Mouse (Mus musculus) lung, adult 2 months (tissue): ENCODE measurements at regions not wholly inside any gene's neighbourhood (a gene's known extent, or its start where the extent isn't known, plus 50 kb on each side); places are given as distances from the start of the nearest gene placed in this dataset.

Experiments
- CTCF ChIP-seq: fragments of 200-500 bp; IDR thresholded peaks from 2 replicates; pipeline ENCODE4 v1.5.1; 2011; ENCODE audit warnings: mild to moderate bottlenecking, low read length, control low read depth; ENCODE audit not compliant: insufficient read depth
- POLR2A ChIP-seq: fragments of 200-500 bp; IDR thresholded peaks from 2 replicates; pipeline ENCODE4 v1.6.1; 2011; ENCODE audit warnings: low read depth, mild to moderate bottlenecking, control low read depth, low read length, borderline replicate concordance; ENCODE audit errors: extremely low read depth

- TF ChIP-seq POLR2A = no peak
- TF ChIP-seq CTCF = no peak
These were observed 149.3 kb downstream of the Efcab1 start for GRCm38 (mm10) chr16:15055697-15056096.
